Mouse (Mus musculus) stomach, postnatal 0 days (tissue): Measurements from ENCODE around the gene Cacng6.

Experiments
- CTCF ChIP-seq: IDR thresholded peaks from 2 replicates; pipeline ENCODE4 v1.5.1; 2016; ENCODE audit warnings: antibody characterized with exemption, low read depth, mild to moderate bottlenecking, moderate library complexity
- EP300 ChIP-seq: optimal IDR thresholded peaks from 2 replicates; pipeline ENCODE3; 2016; ENCODE audit warnings: antibody characterized with exemption

GRCm38 (mm10) chr7:3440526-3440925 lies 16.5 kb downstream of the Cacng6 start:
- TF ChIP-seq CTCF (no peak), EP300 (no peak)
